Mouse (Mus musculus): Measurements from ENCODE around the gene Lamtor5. TPM values are rescaled to one million over a fixed set of nuclear protein-coding genes. Genes with fewer than 3 reads are reported as not detected.

The Lamtor5 gene
- total RNA-seq, 1 experiment, result 76.9 TPM

GRCm38 (mm10) chr3:107239607-107240006 is 39.1 kb upstream of the Lamtor5 start, which contains the start of gene Prok1:
Gene Prok1 (minus strand): TSS chr3:107239707.
- Histone ChIP-seq H3K9me3 (ENCODE audit: control insufficient read depth, insufficient read depth, low read depth, low read length) (no peaks in the 10 kb centered on the region), H3K4me1 (ENCODE audit: control insufficient read depth in 2 of 2, insufficient read depth in 2 of 2, low read length in 2 of 2, poor library complexity in 1 of 2) (no peaks in the 10 kb centered on the region), H3K36me3 (ENCODE audit: control insufficient read depth, insufficient read depth, low read length, poor library complexity, severe bottlenecking) (no peaks in the 10 kb centered on the region), H3K27ac (ENCODE audit: insufficient read depth, low read depth, low read length, poor library complexity, severe bottlenecking) (no peak within 1 kb of the TSS), H3K9ac (ENCODE audit: insufficient read depth, low read depth, low read length, poor library complexity, severe bottlenecking) (no peak within 1 kb of the TSS), H3K4me3 (ENCODE audit: insufficient read depth in 1 of 2, low read depth in 1 of 2, low read length in 2 of 2, poor library complexity in 1 of 2, severe bottlenecking in 1 of 2) (no peak within 1 kb of the TSS)
- in situ Hi-C loops (cut with MboI; ENCODE audit: low sequenced_read_pairs in 2 of 2, unreplicated experiment in 2 of 2), result loop anchor here (10.0 to 25.0 kb wide), 3 partner anchors 223 to 335 kb away; partner anchors contain the start of gene Kcnc4 (in 1 of the 2)
- TF ChIP-seq ZC3H11A (IDR thresholded peaks at IDR 0.05; ENCODE audit: borderline replicate concordance, low read depth, low read length) (no peak), HCFC1 (IDR thresholded peaks at IDR 0.05; ENCODE audit: borderline replicate concordance, insufficient read depth, low read length) (no peak), MAFK (IDR thresholded peaks at IDR 0.05; ENCODE audit: insufficient read depth, low read depth, low read length) (no peak), ZNF384 (IDR thresholded peaks at IDR 0.05; ENCODE audit: low read depth, low read length) (no peak), CHD2 (IDR thresholded peaks at IDR 0.05; ENCODE audit: low read depth, low read length) (no peak)
- no peak for DNase-seq (ENCODE audit: low read depth, low spot score)

DNA sequence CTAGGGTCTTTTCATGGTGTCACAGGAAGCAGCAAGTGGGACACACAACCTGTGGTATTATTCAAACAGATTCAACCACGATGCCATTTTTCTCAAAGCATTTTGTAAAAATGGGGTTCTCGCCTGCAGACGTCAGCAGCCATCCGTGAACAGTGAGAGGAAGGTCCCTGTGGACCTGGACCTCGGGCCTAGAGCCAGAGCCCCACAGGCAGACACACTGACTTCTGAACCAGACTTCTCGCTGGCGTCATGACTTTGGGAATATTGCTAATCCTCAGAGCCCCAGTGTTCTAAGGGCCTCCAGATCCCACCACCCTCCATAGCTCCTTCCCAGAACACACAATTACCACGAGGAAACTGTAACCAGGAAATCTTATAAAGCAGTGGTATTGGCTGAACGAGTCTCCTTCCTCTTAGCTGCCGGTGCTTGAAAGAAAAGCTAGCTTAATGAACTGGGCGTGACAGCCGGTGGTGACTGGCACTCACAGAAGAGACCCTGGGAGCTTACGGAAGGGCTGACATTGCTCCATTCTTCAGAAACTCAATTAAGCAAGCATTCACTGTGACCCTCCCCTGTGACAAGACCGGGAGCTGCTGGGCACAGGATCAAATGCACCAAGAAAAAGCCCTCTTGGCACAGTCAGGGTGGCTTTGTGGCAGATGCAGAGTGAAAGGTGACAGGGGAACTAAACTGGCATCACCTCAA is 37.1 kb upstream of the Lamtor5 start:
- H3K9ac ChIP-seq (ENCODE audit: insufficient read depth, low read depth, low read length, poor library complexity, severe bottlenecking), result no peak overlapping the region
- no peak for DNase-seq (ENCODE audit: low read depth, low spot score)
- no peaks in the 10 kb centered on the region for H3K9me3 ChIP-seq (ENCODE audit: control insufficient read depth, insufficient read depth, low read depth, low read length)
- TF ChIP-seq HCFC1 (IDR thresholded peaks at IDR 0.05; ENCODE audit: borderline replicate concordance, insufficient read depth, low read length) (no peak), CHD2 (IDR thresholded peaks at IDR 0.05; ENCODE audit: low read depth, low read length) (no peak)
- no peak overlapping the region for H3K27ac ChIP-seq (ENCODE audit: insufficient read depth, low read depth, low read length, poor library complexity, severe bottlenecking)
- in situ Hi-C loops (cut with MboI; ENCODE audit: low sequenced_read_pairs in 2 of 2, unreplicated experiment in 2 of 2), result loop anchor here in 1 of 2 experiments (25.0 kb wide), 1 partner anchor 221 kb away; the partner anchor contains the start of gene Kcnc4
- no peaks in the 10 kb centered on the region for H3K4me1 ChIP-seq (ENCODE audit: control insufficient read depth in 2 of 2, insufficient read depth in 2 of 2, low read length in 2 of 2, poor library complexity in 1 of 2)
- no peak overlapping the region for H3K4me3 ChIP-seq (ENCODE audit: insufficient read depth in 1 of 2, low read depth in 1 of 2, low read length in 2 of 2, poor library complexity in 1 of 2, severe bottlenecking in 1 of 2)
- H3K36me3 ChIP-seq (ENCODE audit: control insufficient read depth, insufficient read depth, low read length, poor library complexity, severe bottlenecking), result no peaks in the 10 kb centered on the region

DNA sequence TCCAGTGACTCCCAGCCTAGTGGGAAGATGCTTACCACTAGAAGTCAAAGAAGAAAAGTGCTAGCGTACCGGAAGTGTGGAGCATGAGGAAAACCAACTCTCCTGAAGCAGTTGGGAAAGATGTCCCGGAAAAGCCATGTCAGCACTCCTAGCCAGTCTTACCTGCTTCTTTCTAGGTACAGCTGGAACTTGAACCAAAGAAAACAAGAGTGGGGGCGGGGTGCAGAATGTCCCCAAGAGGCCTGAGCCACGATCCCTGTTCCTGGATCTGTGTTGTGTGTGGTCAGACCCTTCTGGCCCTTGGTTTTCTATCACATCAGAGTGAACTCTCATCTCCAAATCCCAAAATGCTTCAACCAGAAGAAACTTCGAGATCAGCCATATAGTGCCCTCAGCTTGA is 31.8 kb upstream of the Lamtor5 start:
- in situ Hi-C loops (cut with MboI; ENCODE audit: low sequenced_read_pairs in 2 of 2, unreplicated experiment in 2 of 2), result loop anchor here in 1 of 2 experiments (25.0 kb wide), 1 partner anchor 215 kb away; the partner anchor contains the start of gene Kcnc4
- TF ChIP-seq ZC3H11A (IDR thresholded peaks at IDR 0.05; ENCODE audit: borderline replicate concordance, low read depth, low read length), result no peak
- no peaks in the 10 kb centered on the region for H3K4me1 ChIP-seq (ENCODE audit: control insufficient read depth in 2 of 2, insufficient read depth in 2 of 2, low read length in 2 of 2, poor library complexity in 1 of 2)
- H3K27ac ChIP-seq (ENCODE audit: insufficient read depth, low read depth, low read length, poor library complexity, severe bottlenecking), result no peak overlapping the region
- no peak for DNase-seq (ENCODE audit: low read depth, low spot score)
- H3K36me3 ChIP-seq (ENCODE audit: control insufficient read depth, insufficient read depth, low read length, poor library complexity, severe bottlenecking), result no peaks in the 10 kb centered on the region
- H3K4me3 ChIP-seq (ENCODE audit: insufficient read depth in 1 of 2, low read depth in 1 of 2, low read length in 2 of 2, poor library complexity in 1 of 2, severe bottlenecking in 1 of 2), result no peak overlapping the region
- H3K9me3 ChIP-seq (ENCODE audit: control insufficient read depth, insufficient read depth, low read depth, low read length), result no peaks in the 10 kb centered on the region
- no peak overlapping the region for H3K9ac ChIP-seq (ENCODE audit: insufficient read depth, low read depth, low read length, poor library complexity, severe bottlenecking)

- no peak overlapping the region for H3K4me3 ChIP-seq (ENCODE audit: insufficient read depth in 1 of 2, low read depth in 1 of 2, low read length in 2 of 2, poor library complexity in 1 of 2, severe bottlenecking in 1 of 2)
- no peaks in the 10 kb centered on the region for H3K9me3 ChIP-seq (ENCODE audit: control insufficient read depth, insufficient read depth, low read depth, low read length)
- no peaks in the 10 kb centered on the region for H3K4me1 ChIP-seq (ENCODE audit: control insufficient read depth in 2 of 2, insufficient read depth in 2 of 2, low read length in 2 of 2, poor library complexity in 1 of 2)
- no peak overlapping the region for H3K27ac ChIP-seq (ENCODE audit: insufficient read depth, low read depth, low read length, poor library complexity, severe bottlenecking)
- H3K36me3 ChIP-seq (ENCODE audit: control insufficient read depth, insufficient read depth, low read length, poor library complexity, severe bottlenecking), result no peaks in the 10 kb centered on the region
- in situ Hi-C loops (cut with MboI; ENCODE audit: low sequenced_read_pairs in 2 of 2, unreplicated experiment in 2 of 2), result loop anchor here in 1 of 2 experiments (25.0 kb wide), 1 partner anchor 213 kb away; the partner anchor contains the start of gene Kcnc4
- no peak for DNase-seq (ENCODE audit: low read depth, low spot score)
- no peak overlapping the region for H3K9ac ChIP-seq (ENCODE audit: insufficient read depth, low read depth, low read length, poor library complexity, severe bottlenecking)
- no peak for TF ChIP-seq ZNF384 (IDR thresholded peaks at IDR 0.05; ENCODE audit: low read depth, low read length)
- TF ChIP-seq HCFC1 (IDR thresholded peaks at IDR 0.05; ENCODE audit: borderline replicate concordance, insufficient read depth, low read length), result no peak
- no peak for TF ChIP-seq CHD2 (IDR thresholded peaks at IDR 0.05; ENCODE audit: low read depth, low read length)
- TF ChIP-seq MAFK (IDR thresholded peaks at IDR 0.05; ENCODE audit: insufficient read depth, low read depth, low read length), result no peak
- no peak for TF ChIP-seq ZC3H11A (IDR thresholded peaks at IDR 0.05; ENCODE audit: borderline replicate concordance, low read depth, low read length)
Observed at GRCm38 (mm10) chr3:107249042-107249441, 29.6 kb upstream of the Lamtor5 start.

DNA sequence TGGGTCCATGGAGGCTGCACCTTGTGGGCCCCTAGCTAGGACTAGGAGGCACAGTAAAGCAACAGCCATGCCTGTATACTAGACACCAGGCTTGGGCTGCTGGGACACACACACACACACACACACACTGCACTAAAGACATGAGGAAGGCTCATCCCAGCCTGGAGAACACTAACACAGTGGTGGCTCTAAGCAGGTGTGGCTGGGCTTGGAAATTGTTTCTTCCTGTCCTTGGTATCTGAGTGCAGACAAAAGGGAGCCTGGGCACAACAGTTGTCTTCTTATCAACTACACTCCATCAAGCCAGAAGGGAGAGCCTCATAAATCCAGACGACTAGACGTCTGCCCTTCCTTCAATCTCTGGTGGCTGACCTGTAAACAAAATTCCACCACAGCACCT is 28.3 kb upstream of the Lamtor5 start:
- in situ Hi-C loops (cut with MboI; ENCODE audit: low sequenced_read_pairs in 2 of 2, unreplicated experiment in 2 of 2), result no loop called here
- H3K36me3 ChIP-seq (ENCODE audit: control insufficient read depth, insufficient read depth, low read length, poor library complexity, severe bottlenecking), result no peaks in the 10 kb centered on the region
- TF ChIP-seq CHD2 (IDR thresholded peaks at IDR 0.05; ENCODE audit: low read depth, low read length) (no peak), HCFC1 (IDR thresholded peaks at IDR 0.05; ENCODE audit: borderline replicate concordance, insufficient read depth, low read length) (no peak), ZC3H11A (IDR thresholded peaks at IDR 0.05; ENCODE audit: borderline replicate concordance, low read depth, low read length) (no peak), ZNF384 (IDR thresholded peaks at IDR 0.05; ENCODE audit: low read depth, low read length) (no peak), MAFK (IDR thresholded peaks at IDR 0.05; ENCODE audit: insufficient read depth, low read depth, low read length) (no peak)
- no peak overlapping the region for H3K27ac ChIP-seq (ENCODE audit: insufficient read depth, low read depth, low read length, poor library complexity, severe bottlenecking)
- no peak overlapping the region for H3K4me3 ChIP-seq (ENCODE audit: insufficient read depth in 1 of 2, low read depth in 1 of 2, low read length in 2 of 2, poor library complexity in 1 of 2, severe bottlenecking in 1 of 2)
- no peak overlapping the region for H3K9ac ChIP-seq (ENCODE audit: insufficient read depth, low read depth, low read length, poor library complexity, severe bottlenecking)
- DNase-seq (ENCODE audit: low read depth, low spot score), result no peak
- H3K4me1 ChIP-seq (ENCODE audit: control insufficient read depth in 2 of 2, insufficient read depth in 2 of 2, low read length in 2 of 2, poor library complexity in 1 of 2), result no peaks in the 10 kb centered on the region
- H3K9me3 ChIP-seq (ENCODE audit: control insufficient read depth, insufficient read depth, low read depth, low read length), result no peaks in the 10 kb centered on the region
